Mouse (Mus musculus) spleen, postnatal 10 days (tissue): ENCODE measurements around the gene S1pr2.

Source experiments
- DNase-seq, 2 experiments: peaks; one replicate each; pipeline ENCODE4 v3.0.0; 2021 to 2022; ENCODE audit warnings: low spot score in 2 of 2

Gene S1pr2

DNA sequence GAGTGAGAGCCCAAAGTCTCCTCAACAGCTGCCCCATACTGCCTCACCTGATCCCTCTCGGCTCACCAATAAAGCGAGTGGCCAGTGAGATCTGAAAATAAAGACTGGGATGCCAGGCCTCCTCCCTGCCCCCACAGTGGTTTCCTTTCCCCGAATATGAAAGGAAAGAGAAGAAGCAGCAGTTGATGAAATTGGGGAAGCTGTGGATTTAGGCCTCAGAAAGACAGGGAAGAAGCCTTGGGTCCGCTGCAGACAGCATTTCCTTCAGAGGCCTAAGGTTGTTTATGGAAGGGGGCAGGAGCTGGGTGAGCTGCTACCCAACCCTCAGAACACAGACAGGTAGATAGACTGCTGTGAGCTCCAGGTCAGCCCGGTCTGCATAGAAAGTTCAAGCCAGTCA is 9.8 kb downstream of the S1pr2 start:
- no peak for DNase-seq

- no peak for DNase-seq
Measured at GRCm38 (mm10) chr9:20966008-20966407, 10.6 kb downstream of the S1pr2 start.

DNA sequence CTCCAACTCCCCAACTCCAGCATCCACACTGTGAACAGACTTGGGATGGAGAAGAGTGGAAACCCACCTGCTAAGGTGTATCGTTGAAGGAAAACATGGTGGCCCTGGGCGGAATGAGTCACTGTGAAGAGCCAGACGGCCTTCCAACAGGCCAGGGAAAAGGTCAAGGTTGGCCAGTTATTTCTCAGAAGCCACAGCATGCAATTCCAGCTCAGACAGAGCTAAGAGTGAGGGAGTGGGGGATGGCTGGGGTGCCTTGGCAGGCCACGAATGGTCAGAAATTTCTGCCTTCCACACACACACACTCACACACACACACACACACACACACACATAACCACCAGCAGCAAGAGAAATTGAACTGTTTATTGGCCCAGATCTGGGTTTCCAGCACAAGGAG is 11.0 kb downstream of the S1pr2 start:
- DNase-seq: no peak

GRCm38 (mm10) chr9:20961557-20961956 is 15.0 kb downstream of the S1pr2 start:
- no peak for DNase-seq

- DNase-seq: no peak
Measured at GRCm38 (mm10) chr9:20959430-20959938, 17.1 kb downstream of the S1pr2 start, which contains the start of gene Dnmt1. TSS of gene Dnmt1 (minus strand) at chr9:20959888.

DNA sequence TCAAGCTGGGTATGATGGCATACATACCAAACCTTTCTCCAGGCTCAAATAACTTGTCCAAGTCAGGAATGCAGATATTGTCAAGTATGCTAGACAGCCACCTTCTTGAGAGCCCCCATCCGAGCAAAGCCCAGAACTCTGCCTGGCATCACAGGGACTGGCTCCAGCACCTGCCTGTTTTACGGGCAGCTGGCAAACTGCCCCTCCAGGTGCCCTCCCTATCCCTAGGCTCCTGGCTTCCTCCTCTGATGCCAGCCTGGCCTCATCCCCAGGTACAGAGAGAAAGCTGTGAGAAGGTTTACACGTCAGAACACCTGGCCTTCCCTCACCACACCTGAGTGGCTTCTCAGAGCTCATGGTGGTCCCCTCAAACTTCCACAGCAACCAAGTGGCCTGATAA is 19.6 kb downstream of the S1pr2 start:
- DNase-seq: no peak

- peak; percentile 90 to 95 for DNase-seq
Measured at GRCm38 (mm10) chr9:20952520-20953227, 23.9 kb downstream of the S1pr2 start.

DNA sequence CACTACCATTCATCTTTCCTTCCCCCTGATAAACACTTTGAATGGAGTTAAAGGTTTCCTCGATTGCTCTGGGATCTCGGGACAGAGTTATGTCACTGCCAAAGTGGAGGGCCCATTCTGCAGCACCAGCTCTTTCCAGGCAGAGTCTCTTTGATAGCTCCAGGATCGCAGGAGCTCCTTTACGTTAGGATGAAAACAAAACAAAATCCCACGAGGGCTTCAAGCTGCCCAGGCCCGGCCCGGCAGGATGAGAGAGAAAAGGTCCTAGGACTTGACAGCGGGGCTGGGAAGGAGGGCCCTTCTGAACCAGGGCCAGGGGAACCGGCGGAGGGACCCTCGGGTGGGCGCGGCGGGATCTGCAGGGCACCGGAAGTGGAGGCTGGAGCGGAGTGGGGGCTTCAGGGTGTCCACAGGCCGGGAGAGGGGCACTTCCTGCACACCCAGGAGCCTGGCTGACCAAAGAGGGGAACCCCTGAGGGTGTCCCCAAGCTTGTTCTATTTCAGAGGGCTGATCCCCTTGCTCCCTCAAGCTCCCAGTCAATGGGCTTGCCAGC is 24.5 kb downstream of the S1pr2 start:
- no peak for DNase-seq

DNA sequence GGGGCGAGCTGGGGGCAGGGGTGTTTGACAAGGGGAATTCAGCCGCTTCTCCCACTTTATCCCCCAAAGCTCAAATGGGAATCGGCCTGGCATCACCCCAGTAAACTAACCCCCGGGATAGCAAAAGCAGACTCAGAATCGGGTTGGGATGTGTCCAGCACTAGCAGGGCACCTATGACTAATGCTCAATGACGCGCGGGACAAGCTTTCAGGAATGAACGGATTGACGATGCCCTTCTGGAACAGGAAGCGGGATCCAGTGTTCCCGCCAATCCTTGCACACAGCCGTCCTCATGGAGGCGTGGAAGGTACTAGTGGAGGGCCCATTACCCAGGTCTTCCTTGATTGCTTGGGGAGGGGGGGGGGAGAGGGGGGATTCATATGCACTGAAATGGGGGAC is 25.1 kb downstream of the S1pr2 start:
- peak; percentile 22 to 32 for DNase-seq

- no peak for DNase-seq
Measured at GRCm38 (mm10) chr9:20950419-20950818, 26.2 kb downstream of the S1pr2 start.

GRCm38 (mm10) chr9:20946066-20946880 is 30.3 kb downstream of the S1pr2 start:
- DNase-seq: no peak

- DNase-seq: no peak
Measured at GRCm38 (mm10) chr9:20944697-20945370, 31.7 kb downstream of the S1pr2 start.

GRCm38 (mm10) chr9:20943911-20944310 is 32.7 kb downstream of the S1pr2 start:
- no peak for DNase-seq

DNA sequence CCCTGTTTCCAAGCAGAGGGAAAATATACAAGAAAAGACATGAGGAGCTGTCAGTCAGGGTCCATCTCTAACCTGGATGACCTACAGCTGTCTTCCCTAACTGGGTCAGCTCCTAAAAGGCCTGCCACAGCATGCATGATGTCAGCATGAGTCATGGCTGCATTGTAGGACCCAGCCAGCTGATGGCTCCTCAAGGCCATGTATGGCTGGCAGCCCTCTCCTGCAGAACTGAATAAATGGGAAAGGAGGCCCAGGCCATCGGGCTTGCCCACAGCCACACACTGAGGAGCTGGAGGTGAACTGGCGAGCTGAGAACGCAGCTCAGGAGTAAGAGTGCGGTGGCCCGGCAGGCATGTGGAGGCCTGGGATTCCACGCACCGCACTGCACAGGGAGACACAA is 33.2 kb downstream of the S1pr2 start:
- DNase-seq: no peak

- no peak for DNase-seq
Measured at GRCm38 (mm10) chr9:20923258-20923657, 53.3 kb downstream of the S1pr2 start.

- peak in 1 of 2 experiments; percentile 50 for DNase-seq
Measured at GRCm38 (mm10) chr9:20916160-20916559, 60.4 kb downstream of the S1pr2 start.
